Mouse (Mus musculus): ENCODE measurements around the gene Fbxw5.

Fbxw5 gene

DNA sequence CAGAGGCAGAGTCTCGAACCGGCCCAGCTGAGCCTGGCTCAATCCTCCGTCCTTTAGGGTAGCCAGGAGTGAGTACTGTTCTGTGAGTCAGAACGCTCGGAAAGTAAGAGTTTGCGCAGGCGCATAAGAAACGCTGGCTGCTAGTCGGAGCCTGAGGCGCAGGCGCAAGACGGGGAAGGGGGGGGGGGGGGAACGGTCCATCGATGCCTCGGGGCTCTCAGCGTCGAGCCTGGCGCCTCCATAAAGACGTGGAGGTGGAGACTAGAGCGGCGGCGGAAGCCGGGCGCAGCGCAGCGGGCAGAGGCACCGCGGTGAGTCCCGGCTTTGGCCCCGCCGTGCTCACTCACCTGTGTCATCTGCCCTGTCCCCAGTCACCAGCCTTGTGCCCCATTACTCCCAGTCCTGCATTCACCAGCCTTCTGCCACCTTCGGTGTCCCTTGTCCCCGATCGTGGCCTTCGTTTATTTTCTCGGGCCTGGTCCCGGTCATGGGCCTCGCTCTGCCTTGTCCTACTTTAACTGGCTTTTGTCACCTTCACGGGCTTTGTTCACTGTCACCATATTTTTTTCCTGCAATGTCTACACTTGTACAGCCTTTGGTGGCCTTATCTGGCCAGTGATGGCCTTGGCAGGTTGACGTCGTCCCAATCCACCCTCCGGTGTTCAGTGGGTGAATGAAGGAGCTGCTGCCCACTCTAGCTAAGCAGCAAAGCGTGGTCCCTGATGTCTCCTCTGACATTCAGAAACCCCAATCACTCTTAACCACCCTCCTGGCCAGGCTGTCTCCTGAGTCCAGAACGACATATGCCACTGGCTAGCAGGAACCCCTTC lies at the start of gene Fbxw5:
Gene Fbxw5 (plus strand): TSS at position 175 of the 830 bp plus-strand sequence.
- DNase-seq (ENCODE audit: low spot score): peak; percentile 83

DNA sequence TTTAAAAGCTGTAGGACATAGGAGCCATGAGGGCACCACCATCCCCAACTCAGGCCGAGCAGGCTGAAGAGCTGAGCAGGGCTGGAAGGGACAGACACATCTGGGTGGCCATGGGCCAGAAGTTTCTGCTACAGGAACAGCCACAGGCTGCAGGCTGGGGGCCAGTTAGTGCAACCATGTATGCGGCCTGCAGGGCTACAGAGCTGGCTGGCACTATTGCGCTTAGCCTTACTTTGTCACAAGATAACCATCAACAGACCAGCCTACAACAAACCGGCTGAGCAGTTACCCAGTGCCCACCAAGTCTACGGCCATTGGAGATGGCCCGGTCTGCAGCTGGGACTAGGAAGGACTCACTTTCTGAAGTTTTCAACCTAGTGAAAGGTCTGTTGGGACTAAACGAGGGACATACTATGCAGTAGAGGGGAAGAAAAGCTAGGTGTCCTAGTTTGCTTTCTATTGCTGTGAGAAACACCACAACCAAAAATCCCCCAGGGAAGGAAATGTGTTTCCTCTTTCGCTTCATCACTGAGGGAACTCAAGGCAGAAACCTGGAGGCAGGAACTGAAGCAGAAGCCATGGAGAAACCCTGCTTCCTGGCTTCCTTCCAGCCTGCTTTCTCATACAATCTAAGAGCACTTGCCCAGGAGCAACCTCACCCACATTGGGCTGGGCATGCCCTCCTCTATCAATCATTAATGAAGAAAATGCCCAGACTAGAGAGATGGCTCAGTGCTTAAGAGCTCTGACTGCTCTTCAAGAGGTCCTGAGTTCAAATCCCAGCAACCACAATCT lies 49.5 kb upstream of the Fbxw5 start:
- DNase-seq (ENCODE audit: low spot score): no peak

GRCm38 (mm10) chr2:25452951-25453350 lies 47.6 kb upstream of the Fbxw5 start:
- no peak for DNase-seq (ENCODE audit: low spot score)

- DNase-seq (ENCODE audit: low spot score): no peak
Observed at GRCm38 (mm10) chr2:25456205-25456953, 44.2 kb upstream of the Fbxw5 start, which contains the start of gene Clic3. Gene Clic3 (plus strand): TSS chr2:25456838.

- DNase-seq (ENCODE audit: low spot score): no peak
Observed at GRCm38 (mm10) chr2:25457022-25457896, 43.3 kb upstream of the Fbxw5 start.

DNA sequence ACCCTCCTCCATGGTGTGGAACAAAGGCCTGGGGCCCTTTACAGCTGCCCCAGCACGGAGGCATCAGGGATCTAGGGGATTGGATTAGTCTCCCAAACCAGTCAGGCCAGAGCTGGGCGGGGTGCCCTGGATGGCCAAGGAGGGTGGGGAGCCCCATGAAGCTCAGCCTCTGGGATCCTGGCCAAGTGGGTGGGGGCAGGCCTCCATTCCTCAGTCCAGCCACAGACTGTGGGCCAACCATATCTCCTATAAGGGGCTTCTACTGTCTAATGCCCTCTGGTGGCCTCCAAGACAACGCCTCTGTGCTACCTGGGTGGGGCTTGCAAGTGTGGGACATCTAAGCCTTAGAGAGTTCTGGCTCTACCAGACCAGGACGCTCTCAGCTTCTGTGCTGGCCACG lies 41.6 kb upstream of the Fbxw5 start:
- DNase-seq (ENCODE audit: low spot score): no peak

DNA sequence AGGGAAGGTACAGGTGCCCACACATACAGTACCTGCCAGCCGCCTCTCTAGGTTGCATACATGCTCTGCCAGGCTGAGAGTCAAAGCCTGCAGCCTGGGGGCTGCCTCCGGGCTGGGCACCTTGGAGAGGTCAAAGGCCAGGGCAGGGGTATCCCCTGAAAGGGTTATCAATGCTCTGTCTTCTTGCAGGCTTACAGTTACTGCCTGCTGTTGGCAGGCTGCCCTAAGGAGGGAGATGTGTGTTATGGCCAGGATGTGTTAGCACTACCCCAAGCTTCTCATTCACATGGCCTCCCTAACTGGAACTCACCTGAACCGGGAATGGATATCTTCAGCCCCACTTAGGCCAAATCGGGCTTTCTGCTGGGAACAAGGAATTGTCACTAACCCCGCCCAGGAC lies 40.4 kb upstream of the Fbxw5 start:
- no peak for DNase-seq (ENCODE audit: low spot score)

- DNase-seq (ENCODE audit: low spot score): peak; percentile 98
Observed at GRCm38 (mm10) chr2:25460551-25461309, 39.8 kb upstream of the Fbxw5 start, which contains the start of gene Paxx. Gene Paxx (minus strand): TSS chr2:25461094.

DNA sequence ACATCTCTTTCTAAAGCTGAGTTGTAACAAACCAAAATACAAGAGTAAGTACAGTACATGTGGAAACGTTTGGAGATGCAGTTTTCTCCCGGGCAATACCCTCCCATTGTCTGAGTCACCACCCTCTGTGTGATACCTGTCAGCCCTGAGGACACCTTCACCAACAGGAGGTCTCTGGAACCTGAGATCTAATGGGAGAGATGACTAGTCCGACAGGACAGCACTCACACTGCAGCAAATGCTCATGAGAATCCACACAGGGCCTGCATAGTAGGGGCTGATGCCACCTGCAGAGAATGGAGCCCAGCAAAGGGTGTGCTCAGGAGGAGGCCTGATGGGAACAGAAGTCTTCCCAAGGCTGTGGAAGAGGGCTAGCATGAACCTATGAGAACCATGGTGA lies 39.1 kb upstream of the Fbxw5 start:
- no peak for DNase-seq (ENCODE audit: low spot score)

GRCm38 (mm10) chr2:25463630-25464029 lies 36.9 kb upstream of the Fbxw5 start:
- DNase-seq (ENCODE audit: low spot score): no peak

DNA sequence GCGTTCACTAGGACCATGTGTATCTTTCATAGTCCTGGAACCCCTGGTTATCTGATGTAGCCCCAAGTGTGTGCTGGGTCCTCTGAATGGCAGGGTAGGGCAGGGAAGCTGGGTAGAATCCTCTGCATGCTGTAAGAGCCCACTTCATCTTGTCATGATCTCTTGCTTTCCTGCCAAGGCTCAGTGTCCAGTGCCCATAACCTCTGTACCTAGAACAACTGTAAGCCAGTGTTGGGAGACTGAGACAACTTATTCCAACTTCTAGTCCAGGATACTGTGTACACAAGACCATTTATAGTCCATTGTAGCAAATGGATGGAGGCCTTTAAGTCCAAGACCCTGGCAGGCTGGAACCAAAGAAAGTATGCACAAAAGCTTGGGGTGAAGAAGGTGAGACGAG lies 35.3 kb upstream of the Fbxw5 start:
- no peak for DNase-seq (ENCODE audit: low spot score)

DNA sequence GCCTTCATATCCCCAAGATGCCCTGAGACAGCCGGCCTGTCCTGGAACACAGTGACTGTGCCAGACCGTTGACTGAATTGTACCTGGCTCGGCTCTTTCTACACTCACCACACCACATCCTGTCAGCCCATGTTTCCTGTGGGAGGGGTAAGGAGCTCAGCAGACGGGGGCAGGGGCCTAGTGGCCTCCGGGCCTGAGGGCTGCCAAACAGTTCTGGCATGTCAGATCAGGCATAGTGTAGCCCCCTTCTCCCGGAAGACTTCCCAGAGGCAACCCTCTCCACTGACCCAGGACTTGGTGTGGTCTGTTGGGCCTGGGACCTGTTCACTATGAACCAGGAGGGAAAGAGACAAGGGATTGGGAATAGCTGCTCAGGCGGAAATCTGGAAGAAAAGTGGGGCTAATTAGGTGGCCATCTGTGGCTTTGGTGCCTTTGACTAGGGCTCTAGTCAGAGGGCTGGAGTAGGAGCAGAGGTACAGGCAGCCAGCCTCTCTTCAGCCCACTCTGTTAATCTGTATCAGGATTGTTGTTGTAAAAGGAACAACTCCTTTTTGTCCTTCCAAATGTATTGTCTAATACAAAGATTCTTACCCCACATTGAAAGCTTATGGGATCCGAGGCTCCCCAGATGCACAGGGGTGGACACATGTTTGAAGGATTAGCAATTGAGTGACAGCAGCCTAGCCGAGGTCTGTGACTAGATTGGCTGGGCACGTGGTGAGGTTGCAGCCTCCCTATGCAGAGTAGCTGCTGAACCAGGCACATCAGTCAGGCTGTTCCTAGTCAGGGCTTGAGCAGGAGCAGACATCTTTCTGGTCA lies 34.5 kb upstream of the Fbxw5 start:
- peak; percentile 80 for DNase-seq (ENCODE audit: low spot score)

GRCm38 (mm10) chr2:25467606-25468303 lies 32.8 kb upstream of the Fbxw5 start:
- DNase-seq (ENCODE audit: low spot score): no peak

DNA sequence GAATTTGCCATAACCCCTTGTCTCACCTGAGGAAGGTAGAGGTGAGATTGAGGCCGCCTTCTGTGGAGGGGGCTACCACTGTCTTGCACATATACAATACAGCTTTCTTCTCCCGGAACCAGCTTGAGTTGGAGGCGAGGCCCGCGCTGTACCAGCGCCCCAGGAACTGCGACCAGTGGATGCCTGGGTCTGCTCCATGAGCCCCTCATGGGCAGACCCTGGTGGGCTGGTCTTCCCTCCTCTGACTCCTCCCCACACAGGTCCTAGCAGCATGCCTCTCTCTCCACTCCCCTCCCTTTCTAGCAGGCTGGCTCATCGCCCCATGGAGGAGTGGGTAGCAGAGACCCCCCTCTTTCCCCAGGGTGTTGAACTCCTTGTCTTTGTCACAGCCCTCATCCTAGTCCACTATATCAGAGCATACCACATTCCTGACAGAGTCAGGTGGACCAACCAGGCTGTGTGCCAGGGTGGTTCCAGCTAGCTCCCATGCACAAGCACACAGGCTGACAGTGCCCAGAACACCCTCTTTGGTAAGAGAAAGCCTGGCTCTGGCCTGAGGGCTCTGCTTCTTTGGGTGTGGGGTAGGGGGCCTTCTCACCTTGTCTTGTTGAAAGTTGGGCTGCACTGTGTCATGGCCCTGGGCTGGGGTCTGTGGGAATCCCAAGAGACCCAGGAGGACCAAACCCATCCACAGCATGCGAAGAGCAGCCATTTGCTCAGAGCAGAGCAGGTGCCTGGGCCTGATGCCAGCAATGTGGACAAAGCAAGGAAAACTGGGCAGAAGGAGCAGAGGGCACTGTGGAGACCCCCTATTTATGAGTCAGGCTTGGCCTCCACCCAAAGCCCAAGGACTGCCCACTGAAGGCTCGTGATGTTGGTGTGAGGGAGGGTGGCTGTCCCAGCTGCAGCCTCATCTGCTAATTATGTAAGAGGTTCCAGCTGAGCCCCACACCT lies 31.3 kb upstream of the Fbxw5 start:
- no peak for DNase-seq (ENCODE audit: low spot score)

DNA sequence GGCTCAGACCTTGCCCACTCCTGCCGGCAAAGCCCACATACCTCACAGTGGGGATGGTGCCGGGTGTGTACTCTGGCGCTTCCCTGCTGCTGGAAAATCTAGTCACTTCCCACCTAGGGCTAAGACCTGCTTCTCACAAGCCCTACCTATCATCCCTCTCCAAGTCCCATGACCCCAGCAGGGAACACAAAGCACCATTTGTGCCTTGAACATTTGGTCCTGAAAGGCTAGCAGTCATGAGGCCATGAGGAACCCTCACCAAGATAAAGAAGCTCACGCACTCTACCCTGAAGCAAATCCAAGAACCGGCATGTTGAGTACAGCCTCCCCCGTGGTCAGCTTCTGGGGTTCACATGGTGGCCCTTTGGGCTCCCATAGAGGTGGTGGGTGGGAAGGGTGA lies 30.6 kb upstream of the Fbxw5 start, which contains the start of gene Ptgds:
Gene Ptgds (minus strand): TSS at position 78 of the 400 bp plus-strand sequence.
- no peak for DNase-seq (ENCODE audit: low spot score)

DNA sequence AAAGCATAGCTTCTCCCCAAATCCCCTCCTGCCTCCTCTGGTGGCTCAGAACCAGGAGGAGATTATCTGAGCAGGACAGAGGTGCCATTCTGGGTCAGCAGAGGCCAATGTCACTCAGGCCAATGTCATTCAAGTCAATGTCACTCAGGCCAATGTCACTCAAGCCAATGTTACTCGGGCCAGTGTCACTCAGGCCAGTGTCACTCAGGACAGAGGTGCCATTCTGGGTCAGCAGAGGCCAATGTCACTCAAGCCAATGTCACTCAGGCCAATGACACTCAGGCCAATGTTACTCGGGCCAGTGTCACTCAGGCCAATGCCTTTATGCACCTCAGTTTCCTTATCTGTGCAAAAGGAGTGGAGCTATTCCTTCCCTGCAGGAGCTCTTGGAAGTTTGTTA lies 28.0 kb upstream of the Fbxw5 start:
- no peak for DNase-seq (ENCODE audit: low spot score)

GRCm38 (mm10) chr2:25477541-25477940 lies 23.0 kb upstream of the Fbxw5 start:
- no peak for DNase-seq (ENCODE audit: low spot score)

All from T-cell, adult 2 months (primary cell).